Mouse (Mus musculus) adrenal gland, adult (tissue): ENCODE results near the gene Gm16427.
"Not testable (repeated sequence)": the region's sequence is repeated elsewhere in the genome, so short reads cannot be mapped to it uniquely, and the experiment has no call there.

ENCODE experiments used
- DNase-seq, 2 experiments: peaks; one replicate each; pipeline ENCODE4 v3.0.0; 2022 to 2023; ENCODE audit warnings: low spot score in 1 of 2; ENCODE audit not compliant: inconsistent age in 2 of 2

The Gm16427 gene

GRCm38 (mm10) chr5:93540100-93540499 is at the start of gene Gm16427:
TSS of gene Gm16427 (minus strand) at chr5:93540200.
- not testable (repeated sequence) for DNase-seq
